Mouse (Mus musculus) embryonic facial prominence, embryonic 11.5 days (tissue): Measurements from ENCODE around the gene Golga5. TPM values are rescaled to one million over a fixed set of nuclear protein-coding genes. Genes with fewer than 3 reads are reported as not detected.

Experiments used
- ATAC-seq: fragments of 200-750 bp; cut with Nextera tagmentation; replicated peaks from 2 replicates; pipeline ENCODE4 v1.8.0; 2017; ENCODE audit warnings: low read depth; ENCODE audit not compliant: insufficient number of reproducible peaks, low FRiP score, low TSS enrichment
- DNase-seq: peaks from one replicate; pipeline ENCODE4 v3.0.0-alpha.2; 2015; ENCODE audit warnings: low spot score
- H3K27ac ChIP-seq: fragments of 300-500 bp; sonication (generic); replicated peaks from 2 replicates; pipeline ENCODE4 v1.5.1; 2014; ENCODE audit warnings: mild to moderate bottlenecking, low read depth, low read length, control low read depth
- H3K27me3 ChIP-seq: fragments of 300-500 bp; sonication (generic); 2 replicates; pipeline ENCODE4 v1.6.1; 2014; ENCODE audit warnings: mild to moderate bottlenecking, low read length, moderate library complexity, mixed read lengths; ENCODE audit not compliant: control insufficient read depth, insufficient read depth
- H3K36me3 ChIP-seq: fragments of 300-500 bp; sonication (generic); replicated peaks from 2 replicates; pipeline ENCODE4 v1.6.1; 2014; ENCODE audit warnings: low read depth, mild to moderate bottlenecking, low read length, moderate library complexity, mixed read lengths; ENCODE audit not compliant: control insufficient read depth, insufficient read depth
- H3K4me1 ChIP-seq: fragments of 300-500 bp; sonication (generic); 2 replicates; pipeline ENCODE4 v1.6.1; 2014; ENCODE audit warnings: low read length, mixed read lengths; ENCODE audit not compliant: control insufficient read depth, insufficient read depth
- H3K4me2 ChIP-seq: fragments of 300-500 bp; sonication (generic); 2 replicates; pipeline ENCODE4 v1.6.1; 2014; ENCODE audit warnings: low read depth, mild to moderate bottlenecking, control low read depth, low read length, moderate library complexity
- H3K4me3 ChIP-seq: fragments of 300-500 bp; sonication (generic); 2 replicates; pipeline ENCODE4 v1.5.1; 2014; ENCODE audit warnings: low read depth, low read length, control low read depth
- H3K9ac ChIP-seq: fragments of 300-500 bp; sonication (generic); replicated peaks from 2 replicates; pipeline ENCODE4 v1.6.1; 2014; ENCODE audit warnings: mild to moderate bottlenecking, control low read depth, low read length
- H3K9me3 ChIP-seq: fragments of 300-500 bp; sonication (generic); replicated peaks from 2 replicates; pipeline ENCODE4 v1.6.1; 2016; ENCODE audit warnings: mild to moderate bottlenecking, low read length, inconsistent platforms, mixed read lengths; ENCODE audit not compliant: control insufficient read depth
- WGBS: fragments of 180-500 bp; shearing (Covaris S2); extraction: QIAGEN DNeasy Blood & Tissue Kit; methylation state at CpG from one replicate; pipeline ENCODE4 v1.1.7; 2014; 5-methylcytosine and 5-hydroxymethylcytosine counted together
- polyA plus RNA-seq: library from polyadenylated mRNA; unstranded; fragments of >200 nt; fragmentation: Nextera tagmentation; extraction: Ambion mirVana; gene quantifications from 2 replicates; pipeline ENCODE4 v1.2.1, GENCODE M21; 2014

Golga5 gene
- polyA plus RNA-seq, 1 experiment from 2014 or later: 38.3 TPM

DNA sequence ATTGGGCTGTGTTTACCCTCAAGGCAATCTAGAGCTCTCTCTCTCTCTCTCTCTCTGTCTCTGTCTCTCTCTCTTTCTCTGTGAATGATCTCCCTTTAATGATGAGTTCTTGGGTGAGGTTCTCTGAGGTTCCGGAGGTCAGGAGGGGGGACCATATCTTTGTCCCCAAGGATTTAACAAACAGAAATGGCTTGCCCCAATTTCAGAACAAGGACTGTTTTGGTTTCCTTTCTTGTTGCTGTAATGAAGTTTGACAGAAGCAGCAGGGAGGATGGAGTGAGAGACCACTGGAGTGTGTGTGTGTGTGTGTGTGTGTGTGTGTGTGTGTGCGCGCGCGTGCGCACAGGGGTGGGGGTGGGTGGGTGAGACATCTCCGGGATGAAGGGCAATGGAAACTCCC lies 72.2 kb downstream of the Golga5 start:
- Histone ChIP-seq H3K4me2 (no peak overlapping the region), H3K27ac (no peak overlapping the region), H3K27me3 (no peaks in the 10 kb centered on the region), H3K9me3 (no peaks in the 10 kb centered on the region), H3K4me3 (no peak overlapping the region), H3K4me1 (no peaks in the 10 kb centered on the region), H3K9ac (no peak overlapping the region), H3K36me3 (no peaks in the 10 kb centered on the region)
- no peak for DNase-seq
- no peak for ATAC-seq
- 91% methylated on average over 7 of the region's 7 CpGs for WGBS

DNA sequence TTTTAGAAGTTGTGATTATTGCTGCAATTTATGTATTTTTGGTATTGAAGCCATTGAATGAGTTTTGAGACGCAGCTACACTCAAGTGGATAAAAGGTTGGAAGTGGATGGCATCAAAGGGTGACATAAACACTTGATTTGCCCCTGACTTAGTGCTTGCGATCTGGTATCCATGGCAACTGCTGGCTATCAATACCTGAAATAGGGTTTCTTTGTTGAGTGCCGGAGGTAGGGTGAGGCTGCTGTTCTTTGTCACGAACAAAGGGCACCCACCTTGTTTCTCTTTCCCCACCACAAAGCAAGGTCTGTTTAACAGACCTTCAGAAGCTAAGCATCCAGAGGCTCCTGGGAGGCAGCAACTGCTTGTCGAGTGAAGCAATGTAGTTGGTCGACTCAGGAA lies 76.2 kb downstream of the Golga5 start:
- Histone ChIP-seq H3K36me3 (no peaks in the 10 kb centered on the region), H3K9ac (no peak overlapping the region), H3K4me1 (no peaks in the 10 kb centered on the region), H3K4me3 (no peak overlapping the region), H3K4me2 (no peak overlapping the region), H3K9me3 (no peaks in the 10 kb centered on the region), H3K27ac (no peak overlapping the region), H3K27me3 (no peaks in the 10 kb centered on the region)
- DNase-seq (no peak), ATAC-seq (no peak)
- 71% methylated on average over 6 of the region's 6 CpGs for WGBS

Other genes starting within 250 kb of the Golga5 start
- gene Rin3, start 186.1 kb upstream of the Golga5 start, polyA plus RNA-seq: 3.5 and 6.2 TPM in 2 replicates
- 61.5 and 65.5 TPM in 2 replicates for gene Lgmn, start 29.3 kb upstream of the Golga5 start, polyA plus RNA-seq
- gene Chga, start 85.8 kb downstream of the Golga5 start, polyA plus RNA-seq: 6.2 and 6.5 TPM in 2 replicates
- 8.4 and 9.4 TPM in 2 replicates for gene Itpk1, start 235.8 kb downstream of the Golga5 start, polyA plus RNA-seq